Mouse (Mus musculus) thymus, postnatal 10 days (tissue): ENCODE results near the gene Olfr58.
"Not testable (repeated sequence)": the region's sequence is repeated elsewhere in the genome, so short reads cannot be mapped to it uniquely, and the experiment has no call there.

Experiments used
- DNase-seq, 2 experiments: peaks; one replicate each; pipeline ENCODE4 v3.0.0; 2021; ENCODE audit warnings: low spot score in 2 of 2

Gene Olfr58

GRCm38 (mm10) chr9:19779983-19780382 is at the start of gene Olfr58:
Gene Olfr58 (plus strand): TSS chr9:19780283.
- no peak for DNase-seq

GRCm38 (mm10) chr9:19769136-19769535 is 10.9 kb upstream of the Olfr58 start:
- no peak for DNase-seq

- no peak for DNase-seq
Measured at GRCm38 (mm10) chr9:19769701-19770100, 10.4 kb upstream of the Olfr58 start.

GRCm38 (mm10) chr9:19803000-19803399 is 22.9 kb downstream of the Olfr58 start:
- DNase-seq, result no peak

GRCm38 (mm10) chr9:19804606-19805005 is 24.5 kb downstream of the Olfr58 start, which contains the start of gene Olfr859:
Gene Olfr859 (plus strand): TSS chr9:19804906.
- DNase-seq, result not testable (repeated sequence)
